Mouse (Mus musculus) hindbrain, embryonic 14.5 days (tissue): ENCODE results near the gene Ttll13. TPM values are rescaled to one million over a fixed set of nuclear protein-coding genes. Genes with fewer than 3 reads are reported as not detected.

Experiments
- ATAC-seq: fragments of 200-750 bp; cut with Nextera tagmentation; 2 replicates; pipeline ENCODE4 v1.8.0; 2017; ENCODE audit warnings: moderate number of reproducible peaks, mild to moderate bottlenecking, moderate TSS enrichment, moderate library complexity; ENCODE audit not compliant: low FRiP score
- DNase-seq: peaks from one replicate; pipeline ENCODE4 v3.0.0-alpha.2; 2015; ENCODE audit warnings: low spot score
- H3K27ac ChIP-seq: fragments of 300-500 bp; sonication (generic); 2 replicates; pipeline ENCODE4 v1.5.1; 2014; ENCODE audit warnings: mild to moderate bottlenecking, moderate library complexity
- H3K27me3 ChIP-seq: fragments of 300-500 bp; sonication (generic); 2 replicates; pipeline ENCODE4 v1.6.1; 2014; ENCODE audit warnings: mild to moderate bottlenecking, low read length, mixed read lengths; ENCODE audit not compliant: control insufficient read depth, insufficient read depth
- H3K36me3 ChIP-seq: fragments of 300-500 bp; sonication (generic); replicated peaks from 2 replicates; pipeline ENCODE4 v1.6.1; 2014; ENCODE audit not compliant: control insufficient read depth, insufficient read depth
- H3K4me1 ChIP-seq: fragments of 300-500 bp; sonication (generic); replicated peaks from 2 replicates; pipeline ENCODE4 v1.6.1; 2014; ENCODE audit warnings: antibody characterized with exemption, low read length, mixed read lengths; ENCODE audit not compliant: control insufficient read depth, insufficient read depth
- H3K4me2 ChIP-seq: fragments of 300-500 bp; sonication (generic); replicated peaks from 2 replicates; pipeline ENCODE4 v1.6.1; 2014; ENCODE audit warnings: mild to moderate bottlenecking, moderate library complexity
- H3K4me3 ChIP-seq: fragments of 300-500 bp; sonication (generic); replicated peaks from 2 replicates; pipeline ENCODE4 v1.5.1; 2014; ENCODE audit warnings: mild to moderate bottlenecking, low read length
- H3K9ac ChIP-seq: fragments of 300-500 bp; sonication (generic); 2 replicates; pipeline ENCODE4 v1.6.1; 2014
- H3K9me3 ChIP-seq: fragments of 300-500 bp; sonication (generic); 2 replicates; pipeline ENCODE4 v1.6.1; 2016; ENCODE audit warnings: low read length; ENCODE audit not compliant: control insufficient read depth
- WGBS: fragments of 180-500 bp; shearing (Covaris S2); extraction: QIAGEN DNeasy Blood & Tissue Kit; methylation state at CpG from one replicate; pipeline ENCODE4 v1.1.7; 2014; 5-methylcytosine and 5-hydroxymethylcytosine counted together
- polyA plus RNA-seq: library from polyadenylated mRNA; unstranded; fragments of >200 nt; fragmentation: Nextera tagmentation; extraction: Ambion mirVana; gene quantifications from 2 replicates; pipeline ENCODE4 v1.2.1, GENCODE M21; 2014

The Ttll13 gene
- polyA plus RNA-seq, result 1.3 and 1.7 TPM in 2 replicates

- Histone ChIP-seq H3K27me3 (no peaks in the 10 kb centered on the region; the same call in 1 of the 2 replicates), H3K4me2 (peak within 1 kb of the TSS; percentile 53), H3K4me3 (peak within 1 kb of the TSS; percentile 55), H3K27ac (peak within 1 kb of the TSS; percentile 84), H3K36me3 (0 out of 2 replicates have a peak, but pooled peaks cover 5% of the 10 kb centered on the region), H3K9me3 (no peaks in the 10 kb centered on the region), H3K9ac (peak within 1 kb of the TSS; percentile 68), H3K4me1 (no peaks in the 10 kb centered on the region)
- ATAC-seq (peak; percentile 98), DNase-seq (peak; percentile 97)
- WGBS, result under 1% methylated on average over 48 of the region's 48 CpGs
Measured at GRCm38 (mm10) chr7:80246148-80246721, at the start of gene Ttll13. Gene Ttll13, plus strand, starts transcription at chr7:80246376.

GRCm38 (mm10) chr7:80197371-80197770 lies 48.8 kb upstream of the Ttll13 start:
- no peak for DNase-seq
- H3K4me1 ChIP-seq, result peaks cover 61% of the 10 kb centered on the region
- WGBS, result 13% methylated on average over 4 of the region's 4 CpGs

DNA sequence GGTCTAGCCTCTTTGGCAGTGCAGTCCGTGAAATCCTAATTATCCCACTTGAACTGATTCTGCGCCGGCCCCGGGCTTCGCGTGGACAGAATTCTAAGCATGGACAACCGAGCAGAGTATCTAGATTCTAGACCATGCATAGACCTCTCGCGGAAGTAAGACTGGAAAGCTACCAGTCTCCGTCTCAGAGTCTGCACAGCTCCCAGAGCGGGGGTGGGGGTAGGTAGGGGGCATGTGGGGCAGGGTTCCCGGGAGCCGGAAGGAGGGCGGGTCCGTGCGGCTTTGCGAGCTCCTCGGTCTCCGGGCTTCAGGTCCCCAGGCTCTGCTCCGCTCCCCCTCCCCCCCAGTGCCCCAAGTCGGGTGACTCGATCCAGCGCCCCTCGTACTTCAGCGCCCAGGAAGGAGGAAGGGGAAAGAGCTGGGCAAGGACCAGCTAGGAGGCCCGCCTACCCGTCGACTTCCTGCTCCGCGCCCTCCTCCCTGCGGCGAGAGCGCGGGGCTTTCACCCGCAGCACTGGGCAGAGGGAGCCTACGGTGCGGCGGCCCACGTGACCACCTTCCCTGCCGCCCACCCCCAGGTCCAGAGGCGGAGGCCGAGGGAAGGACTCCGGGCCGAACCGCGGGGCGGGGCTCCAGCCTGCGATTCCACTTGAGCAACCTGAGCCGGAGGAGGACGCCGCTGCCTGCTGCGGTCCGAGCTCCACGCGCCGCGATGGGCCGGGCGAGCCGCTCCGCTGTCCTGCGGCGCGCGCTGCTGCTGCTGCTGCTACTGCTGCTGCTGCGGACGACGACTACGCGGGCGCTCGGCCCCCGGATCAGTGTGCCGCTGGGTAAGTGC lies 48.0 kb upstream of the Ttll13 start:
- WGBS, result under 1% methylated on average over 72 of the region's 74 CpGs

More at GRCm38 (mm10) chr7:80197371-80197770, 48.8 kb upstream of the Ttll13 start:
- no peaks in the 10 kb centered on the region for H3K27me3 ChIP-seq
- no peak for ATAC-seq
- no peaks in the 10 kb centered on the region for H3K9me3 ChIP-seq
- peak overlapping the region; percentile 91 for H3K9ac ChIP-seq
- H3K4me3 ChIP-seq, result peak overlapping the region; percentile 73
- no peaks in the 10 kb centered on the region for H3K36me3 ChIP-seq
- H3K4me2 ChIP-seq, result peak overlapping the region; percentile 81
- H3K27ac ChIP-seq, result peak overlapping the region; percentile 95

GRCm38 (mm10) chr7:80198863-80199262 lies 47.3 kb upstream of the Ttll13 start:
- no peaks in the 10 kb centered on the region for H3K9me3 ChIP-seq
- peak overlapping the region; percentile 95 for H3K27ac ChIP-seq
- H3K4me2 ChIP-seq, result peak overlapping the region; percentile 81
- under 1% methylated on average over 11 of the region's 11 CpGs for WGBS
- H3K9ac ChIP-seq, result peak overlapping the region; percentile 91
- peaks cover 65% of the 10 kb centered on the region for H3K4me1 ChIP-seq
- H3K36me3 ChIP-seq, result no peaks in the 10 kb centered on the region
- H3K4me3 ChIP-seq, result peak overlapping the region; percentile 73
- H3K27me3 ChIP-seq, result no peaks in the 10 kb centered on the region
- ATAC-seq (no peak), DNase-seq (peak; percentile 52)

More for the DNA sequence above, 48.0 kb upstream of the Ttll13 start:
- ATAC-seq (peak; percentile 89), DNase-seq (peak; percentile 76)
- Histone ChIP-seq H3K27me3 (no peaks in the 10 kb centered on the region), H3K9ac (peak overlapping the region; percentile 91), H3K27ac (peak overlapping the region; percentile 95), H3K9me3 (no peaks in the 10 kb centered on the region), H3K36me3 (no peaks in the 10 kb centered on the region), H3K4me2 (peak overlapping the region; percentile 81), H3K4me3 (peak overlapping the region; percentile 73), H3K4me1 (peaks cover 63% of the 10 kb centered on the region)

DNA sequence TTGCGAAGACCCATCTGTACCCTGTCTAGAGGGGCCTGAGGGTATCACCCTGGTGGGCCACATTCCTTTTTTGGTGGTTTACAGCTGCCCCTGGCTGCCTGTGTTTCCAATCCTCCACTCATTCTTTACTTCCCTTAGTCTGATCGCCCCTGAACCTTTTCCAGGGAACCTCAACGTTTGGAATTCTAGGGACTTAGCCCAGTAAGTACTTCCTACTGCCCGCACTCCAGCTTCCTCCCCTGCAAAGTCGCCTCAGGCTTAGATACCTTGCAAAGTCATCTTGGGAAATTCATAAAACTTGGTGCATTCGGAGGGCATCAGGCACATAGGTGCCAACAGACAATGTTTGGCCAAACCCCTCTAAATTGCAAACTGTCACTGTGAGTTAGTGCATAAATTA lies 46.9 kb upstream of the Ttll13 start:
- peak overlapping the region; percentile 91 for H3K9ac ChIP-seq
- peak overlapping the region; percentile 81 for H3K4me2 ChIP-seq
- WGBS, result 30% methylated on average over 6 of the region's 6 CpGs
- no peaks in the 10 kb centered on the region for H3K9me3 ChIP-seq
- peak overlapping the region; percentile 95 for H3K27ac ChIP-seq
- DNase-seq (no peak), ATAC-seq (no peak)
- peaks cover 61% of the 10 kb centered on the region for H3K4me1 ChIP-seq
- peak overlapping the region; percentile 73 for H3K4me3 ChIP-seq
- no peaks in the 10 kb centered on the region for H3K27me3 ChIP-seq
- H3K36me3 ChIP-seq, result no peaks in the 10 kb centered on the region

DNA sequence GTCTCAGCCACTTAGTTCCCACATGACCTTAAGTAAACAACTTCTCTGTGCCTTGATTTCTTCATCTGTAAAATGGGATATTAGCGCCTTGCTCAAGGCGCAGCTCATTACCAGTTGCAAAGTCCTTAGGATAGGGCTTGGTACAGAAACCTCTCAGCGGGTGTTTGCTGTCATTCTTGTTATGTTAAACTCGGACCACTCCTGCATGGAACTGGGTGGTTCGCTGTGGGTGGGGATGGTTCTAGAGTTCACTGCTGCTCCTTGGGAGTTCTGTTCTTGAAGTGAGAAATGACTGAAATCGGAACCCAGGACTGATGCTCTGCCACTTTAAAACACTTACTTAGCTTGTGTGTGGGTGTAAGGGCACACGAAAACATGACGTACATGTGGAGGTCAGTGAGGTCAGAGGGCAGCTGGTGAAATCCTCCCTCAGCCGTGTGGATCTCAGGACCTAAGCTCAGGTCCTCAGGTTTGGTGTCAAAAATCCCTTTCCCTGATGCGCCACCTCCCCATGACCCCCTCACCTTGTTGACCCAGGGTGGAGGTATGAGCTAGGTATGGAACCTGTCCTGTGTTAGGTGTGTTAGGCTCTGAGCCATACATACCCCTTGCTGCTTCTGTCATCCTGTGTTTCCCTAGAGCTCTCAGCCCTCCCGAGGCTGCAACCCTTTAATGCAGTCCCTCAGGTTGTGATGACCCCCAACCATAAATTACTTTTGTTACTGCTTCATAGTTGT lies 46.2 kb upstream of the Ttll13 start:
- 72% methylated on average over 11 of the region's 11 CpGs for WGBS
- Histone ChIP-seq H3K4me2 (peak overlapping the region; percentile 81), H3K4me1 (peaks cover 55% of the 10 kb centered on the region), H3K27ac (no peak overlapping the region), H3K9ac (peak overlapping the region; percentile 91; the same call in 1 of the 2 replicates), H3K27me3 (no peaks in the 10 kb centered on the region), H3K36me3 (no peaks in the 10 kb centered on the region), H3K9me3 (no peaks in the 10 kb centered on the region), H3K4me3 (peak overlapping the region; percentile 73)
- no peak for ATAC-seq
- DNase-seq, result no peak

DNA sequence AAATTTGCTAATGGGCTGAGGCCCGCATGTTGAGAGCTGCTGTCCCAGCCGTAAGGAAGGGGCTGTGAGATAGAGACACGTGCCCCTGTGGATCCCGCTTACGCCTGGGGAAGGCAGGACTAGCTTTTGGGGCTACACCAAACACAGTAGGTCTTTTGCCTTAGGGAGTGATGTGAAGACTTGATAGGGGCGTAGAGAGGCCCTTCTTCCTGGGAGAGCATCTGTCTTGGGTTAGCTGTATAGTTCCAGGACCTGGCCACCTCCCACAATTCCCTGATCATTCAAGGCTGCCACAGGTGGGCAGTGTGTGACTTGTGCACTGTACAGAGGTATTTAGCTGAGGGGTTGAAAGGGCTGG lies 45.6 kb upstream of the Ttll13 start:
- H3K4me1 ChIP-seq, result peaks cover 55% of the 10 kb centered on the region
- no peak overlapping the region for H3K9ac ChIP-seq

DNA sequence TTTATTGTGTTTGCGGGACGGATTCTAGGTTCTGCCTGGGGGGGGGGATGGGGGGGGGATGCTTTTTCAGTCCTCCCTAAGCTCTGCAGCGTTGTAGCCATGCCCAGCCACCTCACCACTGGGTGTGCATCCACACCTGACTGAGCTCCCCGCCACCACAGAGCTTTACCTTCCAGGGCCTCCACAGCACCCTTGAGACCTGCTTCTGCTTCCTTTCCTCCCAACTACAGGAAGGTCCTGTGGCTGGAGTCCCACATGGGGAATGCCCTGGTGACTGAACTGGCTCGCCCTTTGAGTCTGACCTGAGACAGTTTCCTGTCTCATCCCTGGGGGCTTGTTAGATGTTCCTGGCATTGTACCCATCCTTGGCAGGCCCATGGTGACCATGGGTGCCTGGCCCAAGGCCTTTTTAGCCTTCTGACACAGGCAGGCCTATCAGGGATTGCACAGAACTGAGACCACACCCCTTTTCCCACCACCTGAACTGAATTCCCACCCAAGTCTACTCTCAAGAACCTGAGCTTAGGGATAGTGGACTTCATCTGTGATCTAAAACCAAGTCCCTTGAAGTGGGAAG lies 45.1 kb upstream of the Ttll13 start:
- Histone ChIP-seq H3K4me1 (peaks cover 55% of the 10 kb centered on the region), H3K27ac (no peak overlapping the region), H3K9ac (no peak overlapping the region), H3K27me3 (no peaks in the 10 kb centered on the region), H3K4me2 (0 out of 2 replicates have a peak overlapping the region, but pooled peaks have one; percentile 13), H3K36me3 (no peaks in the 10 kb centered on the region), H3K9me3 (no peaks in the 10 kb centered on the region), H3K4me3 (no peak overlapping the region)
- ATAC-seq, result no peak
- DNase-seq, result no peak
- WGBS, result 87% methylated on average over 5 of the region's 5 CpGs

More for the DNA sequence above, 45.6 kb upstream of the Ttll13 start:
- H3K4me3 ChIP-seq, result 0 out of 2 replicates have a peak overlapping the region, but pooled peaks have one; percentile 73
- no peaks in the 10 kb centered on the region for H3K36me3 ChIP-seq
- no peak for DNase-seq
- WGBS, result 89% methylated on average over 6 of the region's 6 CpGs
- peak overlapping the region; percentile 81 for H3K4me2 ChIP-seq
- no peak for ATAC-seq
- no peaks in the 10 kb centered on the region for H3K9me3 ChIP-seq
- H3K27ac ChIP-seq, result no peak overlapping the region
- no peaks in the 10 kb centered on the region for H3K27me3 ChIP-seq
